Mouse (Mus musculus) gastrocnemius, adult 2 months (tissue): ENCODE measurements around the gene Srd5a1. TPM values are rescaled to one million over a fixed set of nuclear protein-coding genes. Genes with fewer than 3 reads are reported as not detected.

ENCODE experiments used
- DNase-seq: peaks from one replicate; pipeline ENCODE4 v3.0.0; 2022
- H3K27ac ChIP-seq: fragments of 200-600 bp; 2 replicates; pipeline ENCODE4 v1.8.1; 2022; ENCODE audit warnings: mild to moderate bottlenecking
- H3K4me3 ChIP-seq: fragments of 200-600 bp; 2 replicates; pipeline ENCODE4 v1.8.1; 2022; ENCODE audit warnings: mild to moderate bottlenecking, moderate library complexity
- CTCF ChIP-seq: fragments of 200-600 bp; IDR thresholded peaks from 2 replicates; pipeline ENCODE4 v1.8.1; 2022; ENCODE audit warnings: antibody characterized with exemption, mild to moderate bottlenecking, moderate library complexity
- intact Hi-C: fragments of 180-260 bp; cut with DNase I; formaldehyde crosslinking; loops from one replicate; pipeline ENCODE4 v1.15.1; 2025
- long read RNA-seq, 2 experiments: library from polyadenylated mRNA; stranded (forward); transcript quantifications; one replicate each; pipeline ENCODE4 v2.0.0; 2021
- total RNA-seq, 2 experiments: library from RNA; stranded (reverse); gene quantifications; 2 replicates each; pipeline ENCODE4 v1.2.3; 2021

Gene Srd5a1
- total RNA-seq: under 1 TPM in 1 of 2 experiments, not detected in 1; 0.33 TPM
- long read RNA-seq, experiment 1: 0 reads
- long read RNA-seq, experiment 2: 0 reads

- Histone ChIP-seq H3K27ac (peak within 1 kb of the TSS; percentile 97), H3K4me3 (peak within 1 kb of the TSS; percentile 100)
- TF ChIP-seq CTCF: no peak
- peak; percentile 99 for DNase-seq
- intact Hi-C loops: loop anchor here (2.0 to 5.0 kb wide), 2 partner anchors 59 to 1029 kb away; partner anchors contain the start of genes Fastkd3 and Mtrr
Measured at GRCm38 (mm10) chr13:69611398-69612174, at the start of gene Srd5a1. TSS of gene Srd5a1 (minus strand) at chr13:69611442.

GRCm38 (mm10) chr13:69654508-69654907 is 43.3 kb upstream of the Srd5a1 start:
- TF ChIP-seq CTCF: no peak

GRCm38 (mm10) chr13:69646481-69646880 is 35.2 kb upstream of the Srd5a1 start:
- Histone ChIP-seq H3K27ac (no peak overlapping the region), H3K4me3 (no peak overlapping the region)
- no peak for DNase-seq
- TF ChIP-seq CTCF: no peak
- intact Hi-C loops: no loop called here

More at GRCm38 (mm10) chr13:69654508-69654907, 43.3 kb upstream of the Srd5a1 start:
- H3K4me3 ChIP-seq: no peak overlapping the region
- no peak for DNase-seq
- intact Hi-C loops: loop anchor here (2.0 kb wide), 2 partner anchors 102 to 146 kb away; no protein-coding TSS in a partner anchor
- H3K27ac ChIP-seq: no peak overlapping the region

- H3K4me3 ChIP-seq: no peak overlapping the region
- H3K27ac ChIP-seq: no peak overlapping the region
- intact Hi-C loops: no loop called here
- no peak for DNase-seq
- no peak for TF ChIP-seq CTCF
Measured at GRCm38 (mm10) chr13:69645694-69646423, 34.6 kb upstream of the Srd5a1 start.

- DNase-seq: no peak
- Histone ChIP-seq H3K4me3 (no peak overlapping the region), H3K27ac (no peak overlapping the region)
- no peak for TF ChIP-seq CTCF
- intact Hi-C loops: no loop called here
Measured at GRCm38 (mm10) chr13:69644427-69645166, 33.4 kb upstream of the Srd5a1 start.

- intact Hi-C loops: no loop called here
- no peak for TF ChIP-seq CTCF
Measured at GRCm38 (mm10) chr13:69643937-69644336, 32.7 kb upstream of the Srd5a1 start.

GRCm38 (mm10) chr13:69642656-69643216 is 31.5 kb upstream of the Srd5a1 start:
- no peak overlapping the region for H3K4me3 ChIP-seq
- no peak for DNase-seq
- no peak for TF ChIP-seq CTCF
- H3K27ac ChIP-seq: no peak overlapping the region
- intact Hi-C loops: no loop called here

More at GRCm38 (mm10) chr13:69643937-69644336, 32.7 kb upstream of the Srd5a1 start:
- Histone ChIP-seq H3K4me3 (no peak overlapping the region), H3K27ac (no peak overlapping the region)
- no peak for DNase-seq

- DNase-seq: no peak
- H3K4me3 ChIP-seq: no peak overlapping the region
- H3K27ac ChIP-seq: no peak overlapping the region
- intact Hi-C loops: no loop called here
- TF ChIP-seq CTCF: no peak
Measured at GRCm38 (mm10) chr13:69641017-69641416, 29.8 kb upstream of the Srd5a1 start.

- intact Hi-C loops: no loop called here
- DNase-seq: no peak
- Histone ChIP-seq H3K27ac (no peak overlapping the region), H3K4me3 (no peak overlapping the region)
- no peak for TF ChIP-seq CTCF
Measured at GRCm38 (mm10) chr13:69640541-69640940, 29.3 kb upstream of the Srd5a1 start.

- H3K4me3 ChIP-seq: no peak overlapping the region
- no peak for DNase-seq
- H3K27ac ChIP-seq: no peak overlapping the region
- no peak for TF ChIP-seq CTCF
- intact Hi-C loops: no loop called here
Measured at GRCm38 (mm10) chr13:69640126-69640525, 28.9 kb upstream of the Srd5a1 start.

- intact Hi-C loops: no loop called here
- no peak for DNase-seq
- H3K27ac ChIP-seq: no peak overlapping the region
- no peak overlapping the region for H3K4me3 ChIP-seq
- TF ChIP-seq CTCF: no peak
Measured at GRCm38 (mm10) chr13:69639251-69639650, 28.0 kb upstream of the Srd5a1 start.

GRCm38 (mm10) chr13:69638108-69638626 is 26.9 kb upstream of the Srd5a1 start:
- no peak for DNase-seq
- no peak overlapping the region for H3K27ac ChIP-seq
- H3K4me3 ChIP-seq: no peak overlapping the region
- TF ChIP-seq CTCF: no peak
- intact Hi-C loops: no loop called here
